8 mouse cellular contexts compared by ENCODE assay signal in genomic region chr17:88251949-88252521, GRCm38 (mm10).
DNase-seq lines count a peak whose midpoint lies in the region; ATAC-seq and TF ChIP-seq lines count a peak whose summit lies in the region.

No protein-coding gene starts in this region.

- peak overlapping the region; percentile 64 for H3K4me3 ChIP-seq in ES-Bruce4 (ENCODE audit: low read depth, low read length)
- no peak overlapping the region for H3K4me3 ChIP-seq in bone marrow macrophage, adult 2 months (ENCODE audit: insufficient read depth, low read length)
- H3K4me3 ChIP-seq in forebrain, embryonic 10.5 days, result peak overlapping the region; percentile 20; the same call in 1 of the 2 replicates
- no peak overlapping the region for H3K4me3 ChIP-seq in lung, embryonic 15.5 days

- no peaks in the 10 kb centered on the region for H3K9me3 ChIP-seq in ES-Bruce4 (replicated peaks; ENCODE audit: control insufficient read depth, insufficient read depth, low read length, poor library complexity, severe bottlenecking)
- no peaks in the 10 kb centered on the region for H3K9me3 ChIP-seq in forebrain, embryonic 10.5 days
- no peaks in the 10 kb centered on the region for H3K9me3 ChIP-seq in lung, embryonic 15.5 days

- no peaks in the 10 kb centered on the region for H3K36me3 ChIP-seq in ES-Bruce4 (ENCODE audit: control insufficient read depth, insufficient read depth, low read length, poor library complexity, severe bottlenecking)
- no peaks in the 10 kb centered on the region for H3K36me3 ChIP-seq in forebrain, embryonic 10.5 days (replicated peaks)
- no peaks in the 10 kb centered on the region for H3K36me3 ChIP-seq in lung, embryonic 15.5 days

- no peak for TF ChIP-seq POLR2A in ES-Bruce4 (IDR thresholded peaks at IDR 0.05; ENCODE audit: insufficient read depth, low read length)
- no peak for TF ChIP-seq POLR2A in bone marrow macrophage, adult 2 months (IDR thresholded peaks at IDR 0.05; ENCODE audit: borderline replicate concordance, low read depth, low read length)

- no peaks in the 10 kb centered on the region for H3K27me3 ChIP-seq in ES-Bruce4 (ENCODE audit: control insufficient read depth, insufficient read depth, low read length, poor library complexity, severe bottlenecking)
- H3K27me3 ChIP-seq in forebrain, embryonic 10.5 days (ENCODE audit: poor library complexity, severe bottlenecking), result 0 out of 2 replicates have a peak, but pooled peaks cover 3% of the 10 kb centered on the region
- no peaks in the 10 kb centered on the region for H3K27me3 ChIP-seq in lung, embryonic 15.5 days

- intact Hi-C loops in heart, postnatal 25 days (cut with DNase I), result loop anchor here (1.0 to 2.0 kb wide), 2 partner anchors 185 to 226 kb away; no protein-coding TSS in a partner anchor

- 20% methylated on average over 17 of the region's 17 CpGs for WGBS in forebrain, embryonic 10.5 days
- 6% methylated on average over 17 of the region's 17 CpGs for WGBS in lung, embryonic 15.5 days

- ATAC-seq in lung, embryonic 15.5 days (ENCODE audit: borderline replicate concordance, extremely low read depth, low FRiP score, low TSS enrichment), result peak; percentile 82

- TF ChIP-seq CTCF in ES-Bruce4 (IDR thresholded peaks at IDR 0.05; ENCODE audit: low read depth, low read length), result peak; percentile 68
- TF ChIP-seq CTCF in bone marrow macrophage, adult 2 months (IDR thresholded peaks at IDR 0.05; ENCODE audit: low read depth, low read length), result peak; percentile 79

- no peaks in the 10 kb centered on the region for H3K4me1 ChIP-seq in ES-Bruce4 (ENCODE audit: control insufficient read depth, insufficient read depth, low read length)
- H3K4me1 ChIP-seq in bone marrow macrophage, adult 2 months (ENCODE audit: control insufficient read depth, insufficient read depth, low read length), result peaks cover 4% of the 10 kb centered on the region; the same call in 1 of the 2 replicates
- H3K4me1 ChIP-seq in forebrain, embryonic 10.5 days, result peaks cover 27% of the 10 kb centered on the region
- peaks cover 20% of the 10 kb centered on the region for H3K4me1 ChIP-seq in lung, embryonic 15.5 days

- H3K27ac ChIP-seq in ES-Bruce4 (ENCODE audit: insufficient read depth, low read length), result no peak overlapping the region
- H3K27ac ChIP-seq in bone marrow macrophage, adult 2 months (ENCODE audit: insufficient read depth, low read depth, low read length), result no peak overlapping the region
- H3K27ac ChIP-seq in forebrain, embryonic 10.5 days, result no peak overlapping the region
- H3K27ac ChIP-seq in lung, embryonic 15.5 days, result peak overlapping the region; percentile 77

- DNase-seq in forebrain, embryonic 10.5 days (ENCODE audit: extremely low spot score, low spot score), result peak; percentile 65
- peak; percentile 19 for DNase-seq in heart, postnatal 25 days (ENCODE audit: low spot score)
- peak; percentile 47 to 74 for DNase-seq in layer of hippocampus, adult 18-20 months (ENCODE audit: low spot score in 2 of 2)
- peak; percentile 36 for DNase-seq in ovary, adult 18-20 months (ENCODE audit: low spot score)
- DNase-seq in thymus, postnatal 4 days, result peak; percentile 83

- H3K4me2 ChIP-seq in lung, embryonic 15.5 days, result peak overlapping the region; percentile 51

- peak overlapping the region; percentile 44 for H3K9ac ChIP-seq in ES-Bruce4 (ENCODE audit: low read depth, poor library complexity, severe bottlenecking)
- H3K9ac ChIP-seq in lung, embryonic 15.5 days, result 0 out of 2 replicates have a peak overlapping the region, but pooled peaks have one; percentile 8

- TF ChIP-seq EP300 in ES-Bruce4 (IDR thresholded peaks at IDR 0.05; ENCODE audit: insufficient read depth, low read depth, low read length), result 0 out of 2 replicates have a peak, but pooled peaks have one; percentile 34

Comparison
In these comparisons a context has a peak if more than half of its experiments do, and no peak if none do; other contexts are left out.
1. H3K4me3 ChIP-seq: peak in ES-Bruce4 (single experiment) and forebrain, embryonic 10.5 days (single experiment); none in bone marrow macrophage, adult 2 months (single experiment) and lung, embryonic 15.5 days (single experiment).
2. DNase-seq: peak in every context shown above with its lines; median percentile 83 in thymus, postnatal 4 days; 65 in forebrain, embryonic 10.5 days; 60 in layer of hippocampus, adult 18-20 months; 36 in ovary, adult 18-20 months; 19 in heart, postnatal 25 days.